Mouse (Mus musculus) kidney, adult 2 months (tissue): ENCODE measurements at regions not wholly inside any gene's neighbourhood (a gene's known extent, or its start where the extent isn't known, plus 50 kb on each side); places are given as distances from the start of the nearest gene placed in this dataset.

Experiments used
- DNase-seq: peaks from one replicate; pipeline ENCODE4 v3.0.0; 2021
- H3K27ac ChIP-seq: fragments of 200-500 bp; 2 replicates; pipeline ENCODE4 v1.5.1; 2012; ENCODE audit warnings: low read depth, low read length, control low read depth, inconsistent platforms; ENCODE audit not compliant: insufficient read depth
- H3K27me3 ChIP-seq: fragments of 200-500 bp; replicated peaks from 2 replicates; pipeline ENCODE4 v1.6.1; 2012; ENCODE audit warnings: mild to moderate bottlenecking, moderate library complexity, low read length, inconsistent platforms; ENCODE audit not compliant: control insufficient read depth, insufficient read depth
- H3K36me3 ChIP-seq: fragments of 200-500 bp; 2 replicates; pipeline ENCODE4 v1.6.1; 2012; ENCODE audit warnings: mild to moderate bottlenecking, moderate library complexity, low read length, inconsistent platforms; ENCODE audit not compliant: control insufficient read depth, insufficient read depth
- H3K4me1 ChIP-seq: fragments of 200-500 bp; 2 replicates; pipeline ENCODE4 v1.6.1; 2011; ENCODE audit warnings: low read length; ENCODE audit not compliant: control insufficient read depth, insufficient read depth
- H3K4me3 ChIP-seq: fragments of 200-500 bp; 2 replicates; pipeline ENCODE4 v1.5.1; 2011; ENCODE audit warnings: mild to moderate bottlenecking, low read depth, low read length, control low read depth; ENCODE audit not compliant: insufficient read depth
- CTCF ChIP-seq: fragments of 200-500 bp; conservative IDR thresholded peaks from 2 replicates; pipeline ENCODE4 v1.5.1; 2011; ENCODE audit warnings: low read depth, mild to moderate bottlenecking, control low read depth, low read length, moderate library complexity, mixed read lengths; ENCODE audit not compliant: insufficient read depth, insufficient read length
- POLR2A ChIP-seq: fragments of 200-500 bp; IDR thresholded peaks from one replicate; pipeline ENCODE4 v1.6.1; 2011; ENCODE audit warnings: low read depth, low read length, control low read depth
- WGBS: fragments of 180-500 bp; shearing (Covaris S2); methylation state at CpG from one replicate; pipeline ENCODE4 v1.1.7; 2018; 5-methylcytosine and 5-hydroxymethylcytosine counted together

DNA sequence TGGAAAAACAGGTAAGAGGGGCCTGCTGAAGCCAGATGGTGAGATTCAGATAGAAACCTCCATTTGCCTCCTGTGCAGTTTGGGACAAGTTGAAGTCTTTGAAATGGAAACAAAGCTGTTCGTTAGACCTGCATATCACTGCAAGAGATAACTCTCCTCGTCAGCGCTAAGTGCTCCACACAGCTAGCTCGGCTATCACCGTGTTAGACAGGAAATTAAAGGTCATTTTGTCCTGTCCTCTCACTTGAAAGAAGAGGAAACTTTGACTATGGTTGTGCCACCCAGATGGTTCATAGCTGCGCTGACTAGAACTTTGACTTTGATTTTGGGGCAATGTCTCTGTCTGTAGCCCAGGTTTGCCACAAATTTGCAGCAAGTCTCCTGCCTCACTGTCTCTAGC, 198.5 kb upstream of the Bcl6 start:
- no peaks in the 10 kb centered on the region for H3K4me1 ChIP-seq
- TF ChIP-seq CTCF (no peak), POLR2A (no peak)
- H3K36me3 ChIP-seq = no peaks in the 10 kb centered on the region
- H3K27me3 ChIP-seq = no peaks in the 10 kb centered on the region
- WGBS = 85% methylated on average over 6 of the region's 6 CpGs
- no peak for DNase-seq
- no peak overlapping the region for H3K4me3 ChIP-seq
- H3K27ac ChIP-seq = no peak overlapping the region

DNA sequence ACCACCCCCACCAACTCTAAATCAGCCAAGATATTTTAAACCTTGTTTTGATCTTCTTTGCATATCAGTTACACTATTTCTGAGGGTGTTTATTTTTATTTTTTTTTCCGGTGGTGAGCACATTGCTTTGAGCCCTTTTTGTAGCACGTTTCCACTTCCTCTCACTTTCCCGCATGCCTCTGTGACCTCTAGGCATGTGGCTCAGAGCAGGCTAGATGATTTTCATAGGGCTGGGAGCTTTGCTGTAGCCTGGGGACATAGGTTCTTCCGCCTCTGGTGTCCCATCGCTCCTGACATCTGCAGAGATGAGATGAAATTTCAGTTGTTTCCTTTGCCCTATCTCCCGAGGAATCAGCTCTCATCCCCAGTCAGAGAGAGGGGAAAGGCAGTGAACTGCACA, 197.3 kb upstream of the Bcl6 start:
- TF ChIP-seq POLR2A (no peak), CTCF (no peak)
- Histone ChIP-seq H3K4me3 (no peak overlapping the region), H3K27ac (no peak overlapping the region), H3K36me3 (no peaks in the 10 kb centered on the region), H3K4me1 (no peaks in the 10 kb centered on the region), H3K27me3 (no peaks in the 10 kb centered on the region)
- DNase-seq = no peak
- WGBS = 51% methylated on average over 6 of the region's 6 CpGs

DNA sequence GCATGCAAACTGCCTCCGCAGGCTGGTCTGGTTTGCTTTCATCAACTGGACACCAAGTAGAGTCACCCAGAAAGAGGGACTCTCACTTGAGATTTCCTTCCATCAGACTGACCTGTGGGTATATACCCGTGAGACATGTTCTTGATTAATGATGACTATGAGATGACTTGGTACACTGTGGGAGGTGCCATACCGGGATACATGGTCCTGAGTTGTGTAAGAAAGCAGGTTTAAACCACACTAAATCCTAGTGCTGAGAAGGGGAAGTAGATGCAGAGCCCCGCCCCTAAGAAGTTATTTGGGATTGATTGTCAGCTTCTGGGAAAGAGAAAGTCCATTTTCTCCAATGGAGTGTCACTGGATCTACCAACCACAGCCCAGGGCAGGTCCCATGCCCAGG, 196.2 kb upstream of the Bcl6 start:
- DNase-seq = no peak

DNA sequence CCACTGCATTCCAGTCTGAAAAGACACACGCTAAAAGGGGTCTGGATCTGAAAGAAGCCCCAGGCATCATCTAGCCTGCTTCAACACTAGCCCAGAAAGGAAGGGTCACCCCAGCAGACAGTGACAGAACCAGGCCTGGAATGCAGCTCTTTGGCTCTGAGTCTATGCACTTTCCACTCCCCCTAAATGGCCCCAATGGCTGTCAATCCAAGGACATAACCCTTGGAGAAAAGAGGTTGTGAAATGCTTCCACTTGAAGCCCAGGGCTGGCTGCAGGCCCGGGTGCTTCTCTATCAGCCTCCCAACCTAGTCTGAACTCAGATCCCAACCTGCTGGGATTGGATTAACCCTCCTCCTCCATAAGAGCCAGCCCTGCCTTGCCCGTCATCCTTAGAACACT, 194.6 kb upstream of the Bcl6 start:
- no peak overlapping the region for H3K4me3 ChIP-seq
- 85% methylated on average over 3 of the region's 3 CpGs for WGBS
- H3K36me3 ChIP-seq = no peaks in the 10 kb centered on the region
- no peak overlapping the region for H3K27ac ChIP-seq
- peak; percentile 36 for DNase-seq
- TF ChIP-seq POLR2A = no peak
- no peak for TF ChIP-seq CTCF
- no peaks in the 10 kb centered on the region for H3K4me1 ChIP-seq
- H3K27me3 ChIP-seq = no peaks in the 10 kb centered on the region

More for the DNA sequence above, 196.2 kb upstream of the Bcl6 start:
- Histone ChIP-seq H3K36me3 (no peaks in the 10 kb centered on the region), H3K4me3 (no peak overlapping the region), H3K4me1 (no peaks in the 10 kb centered on the region), H3K27ac (no peak overlapping the region), H3K27me3 (no peaks in the 10 kb centered on the region)
- TF ChIP-seq CTCF (no peak), POLR2A (no peak)
- WGBS = 85% methylated on average over 4 of the region's 4 CpGs

DNA sequence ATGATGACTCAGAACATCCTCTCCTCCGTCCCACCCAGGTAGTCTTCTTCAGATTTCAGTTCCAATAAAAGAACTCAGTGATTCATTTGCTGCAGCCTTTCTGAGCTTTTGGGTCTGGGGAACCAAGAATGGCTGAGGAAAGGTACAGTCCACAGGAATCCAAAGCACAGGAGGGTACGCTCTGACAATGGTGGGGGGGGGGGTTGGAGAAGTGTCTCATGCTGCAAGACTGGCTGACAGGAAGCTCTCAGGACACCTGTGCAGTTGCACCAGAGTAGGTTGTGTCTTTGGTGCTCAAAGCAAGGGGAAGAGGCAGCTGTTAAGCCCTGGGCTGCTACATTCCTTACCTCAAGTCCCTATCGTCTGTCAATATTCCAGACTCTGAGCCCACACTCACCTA, 192.7 kb upstream of the Bcl6 start:
- Histone ChIP-seq H3K4me3 (no peak overlapping the region), H3K27me3 (no peaks in the 10 kb centered on the region), H3K4me1 (no peaks in the 10 kb centered on the region), H3K27ac (no peak overlapping the region), H3K36me3 (no peaks in the 10 kb centered on the region)
- 91% methylated on average over 3 of the region's 3 CpGs for WGBS
- TF ChIP-seq POLR2A (no peak), CTCF (no peak)
- DNase-seq = no peak

DNA sequence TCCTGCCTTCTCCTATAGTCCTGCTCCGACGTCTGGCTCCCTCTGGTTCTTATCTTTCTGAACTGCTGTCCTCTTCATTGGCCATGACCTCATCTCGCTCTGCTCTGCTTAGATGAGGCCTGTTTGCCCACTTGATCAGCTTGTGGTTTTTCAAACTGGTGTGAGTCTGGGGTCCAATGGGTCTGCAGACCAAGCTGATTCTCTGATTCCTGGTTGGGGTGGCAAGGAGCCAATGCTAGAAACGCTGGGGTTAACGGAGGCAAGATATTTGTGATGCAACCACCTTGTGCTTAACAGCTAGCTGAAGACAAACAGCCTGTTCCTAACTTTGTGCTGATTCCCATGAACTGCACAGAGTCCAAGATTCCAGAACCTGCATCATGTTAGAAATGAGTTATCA, 192.0 kb upstream of the Bcl6 start:
- no peak for DNase-seq
- 83% methylated on average over 5 of the region's 5 CpGs for WGBS

DNA sequence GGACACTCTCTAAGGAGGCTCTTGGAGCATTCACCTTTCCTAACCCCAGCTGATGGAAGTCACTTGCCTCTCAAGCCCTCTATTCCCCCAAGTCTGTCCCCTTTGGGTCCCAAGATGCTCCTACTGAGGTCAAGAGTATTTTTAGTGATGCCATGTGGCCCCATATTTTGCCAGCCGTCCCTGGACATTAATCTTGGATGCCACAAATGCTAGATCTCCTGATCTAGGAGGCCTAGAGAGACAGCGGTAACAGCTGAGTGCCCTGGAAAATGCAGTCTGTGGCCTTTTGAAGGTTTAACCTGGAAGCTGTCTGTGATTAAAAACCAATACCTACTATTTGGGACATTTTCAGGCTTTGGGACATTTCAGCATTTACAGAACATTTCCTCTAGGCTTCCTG, 188.9 kb upstream of the Bcl6 start:
- Histone ChIP-seq H3K4me1 (no peaks in the 10 kb centered on the region), H3K27me3 (no peaks in the 10 kb centered on the region), H3K27ac (no peak overlapping the region), H3K36me3 (no peaks in the 10 kb centered on the region), H3K4me3 (no peak overlapping the region)
- 74% methylated on average over 2 of the region's 2 CpGs for WGBS
- no peak for TF ChIP-seq CTCF
- TF ChIP-seq POLR2A = no peak
- DNase-seq = no peak

More for the DNA sequence above, 192.0 kb upstream of the Bcl6 start:
- Histone ChIP-seq H3K36me3 (no peaks in the 10 kb centered on the region), H3K4me1 (no peaks in the 10 kb centered on the region), H3K27me3 (no peaks in the 10 kb centered on the region), H3K27ac (no peak overlapping the region), H3K4me3 (no peak overlapping the region)
- TF ChIP-seq POLR2A (no peak), CTCF (no peak)

DNA sequence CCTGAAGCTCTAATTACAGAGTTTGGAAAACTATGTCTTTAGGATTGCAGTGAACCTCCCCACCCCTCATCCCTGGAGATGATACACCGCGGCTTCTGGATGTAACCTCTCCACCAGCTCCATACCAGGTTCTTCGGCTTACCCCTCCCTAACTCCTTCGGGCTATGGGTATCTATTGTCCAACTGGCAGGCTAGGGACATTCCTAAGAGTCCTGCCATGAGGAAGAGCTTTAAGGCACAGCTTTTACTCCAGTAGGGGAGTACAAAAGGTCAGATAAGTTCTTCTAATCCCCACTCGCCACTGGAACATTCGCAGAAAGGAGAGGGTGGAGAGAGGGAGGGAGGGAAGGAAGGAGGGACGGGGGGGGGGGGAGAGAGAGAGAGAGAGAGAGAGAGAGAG, 188.5 kb upstream of the Bcl6 start:
- Histone ChIP-seq H3K4me1 (no peaks in the 10 kb centered on the region), H3K4me3 (no peak overlapping the region), H3K27ac (no peak overlapping the region), H3K36me3 (no peaks in the 10 kb centered on the region), H3K27me3 (no peaks in the 10 kb centered on the region)
- 84% methylated on average over 7 of the region's 7 CpGs for WGBS
- no peak for TF ChIP-seq POLR2A
- no peak for TF ChIP-seq CTCF
- no peak for DNase-seq
